Mouse (Mus musculus) kidney, postnatal 14 days (tissue): ENCODE measurements at regions not wholly inside any gene's neighbourhood (a gene's known extent, or its start where the extent isn't known, plus 50 kb on each side); places are given as distances from the start of the nearest gene placed in this dataset.

Experiments used
- DNase-seq: peaks from one replicate; pipeline ENCODE4 v3.0.0; 2022; ENCODE audit warnings: mixed read lengths

DNA sequence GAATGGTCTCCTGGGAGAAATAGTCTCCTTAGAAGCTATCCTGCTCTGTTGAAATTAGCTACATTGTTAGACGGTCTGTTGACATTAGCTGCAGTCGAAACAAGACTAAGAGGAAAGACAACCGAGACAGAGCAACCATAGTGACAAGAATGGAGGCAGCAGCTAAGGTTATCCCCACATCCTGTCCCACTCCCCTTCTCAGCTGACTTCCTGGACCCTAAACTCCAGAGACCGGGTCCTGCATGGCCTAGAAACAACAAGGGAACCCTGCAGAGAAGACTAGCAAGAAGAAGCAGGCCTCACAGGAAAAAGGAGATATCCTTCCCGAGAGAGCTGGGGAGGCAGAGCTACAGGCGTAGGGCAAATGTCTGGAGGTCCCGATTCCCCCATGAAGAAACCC, 102.0 kb downstream of the Fam168b start:
- DNase-seq = no peak

DNA sequence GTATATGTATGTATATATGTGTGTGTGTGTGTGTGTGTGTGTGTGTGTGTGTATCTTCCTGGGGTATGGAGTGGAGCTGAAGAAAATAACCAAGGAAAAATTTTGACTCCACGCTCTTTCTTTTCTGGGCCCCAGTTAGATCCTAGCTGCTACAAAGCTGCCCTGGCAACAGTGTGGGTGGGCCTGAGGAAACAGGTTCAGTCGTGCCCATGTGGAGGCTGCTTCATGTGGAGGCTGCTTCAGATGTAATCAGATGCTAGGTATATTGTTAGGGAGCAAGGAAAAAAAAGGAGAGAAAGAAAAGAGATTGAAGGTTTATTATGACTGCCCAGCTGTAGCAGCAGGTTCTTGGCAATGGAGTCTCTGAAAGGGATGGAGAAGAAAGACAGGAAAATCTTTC, 100.6 kb downstream of the Fam168b start:
- no peak for DNase-seq

DNA sequence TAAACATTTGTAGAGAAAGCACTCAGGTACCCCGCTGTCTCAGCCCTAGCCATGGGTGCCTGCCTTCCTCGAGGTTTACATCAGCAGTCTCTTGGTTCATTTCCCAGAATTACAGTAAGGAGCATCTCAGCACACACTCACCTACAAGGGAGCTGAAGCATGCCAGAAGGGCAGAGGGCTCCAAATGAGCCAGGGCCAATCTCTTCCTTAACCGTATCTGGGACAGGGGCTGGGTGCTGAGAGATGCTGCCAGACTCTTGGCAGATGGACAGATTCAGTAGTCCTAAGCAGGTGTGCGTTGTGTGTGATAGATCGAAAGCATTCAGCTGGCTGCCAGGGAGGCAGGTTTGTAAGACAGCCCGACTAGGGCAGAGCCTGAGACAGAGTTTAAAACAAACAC, 97.0 kb downstream of the Fam168b start:
- no peak for DNase-seq

DNA sequence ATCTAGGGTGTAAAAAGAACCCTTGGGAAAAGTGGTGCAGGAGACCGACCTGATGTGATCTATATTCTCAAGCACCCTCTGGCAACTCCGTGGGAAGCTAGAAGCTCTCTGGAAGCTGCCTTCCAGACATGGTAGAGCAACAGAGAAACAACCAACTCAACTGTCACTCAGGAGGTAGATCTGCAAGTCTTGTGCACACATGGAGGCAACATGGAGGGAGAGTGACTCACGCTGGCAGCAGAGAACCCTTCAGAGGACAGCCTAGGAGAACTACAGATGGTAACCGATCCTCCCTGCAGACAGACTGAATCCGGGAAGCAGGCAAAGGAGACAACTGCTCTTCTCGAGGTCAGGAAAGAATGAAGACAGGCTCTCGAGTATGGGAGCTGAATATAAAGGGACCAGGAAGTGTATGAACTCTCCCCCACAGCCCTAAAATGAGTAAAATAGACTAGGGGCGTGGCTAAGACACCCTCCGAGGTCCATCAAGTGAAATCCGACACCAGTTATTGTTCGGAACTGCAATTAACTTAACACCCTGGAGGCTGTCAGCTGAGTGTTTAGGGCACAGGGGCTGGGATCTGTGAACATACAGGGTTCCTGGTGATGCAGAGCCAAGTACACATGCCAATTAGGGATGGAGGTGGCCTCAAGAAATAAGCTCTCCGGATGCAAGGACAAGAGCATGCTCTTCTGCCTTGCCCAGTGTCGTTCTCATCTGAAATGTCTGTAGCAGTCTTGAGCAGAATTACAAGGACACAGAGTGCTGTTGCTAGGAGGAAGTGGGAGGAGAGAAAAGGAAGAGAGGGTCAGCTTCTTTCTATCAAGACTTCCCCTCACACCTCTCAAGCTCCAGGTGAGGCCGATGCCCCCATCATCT, 93.5 kb downstream of the Fam168b start:
- DNase-seq = no peak

DNA sequence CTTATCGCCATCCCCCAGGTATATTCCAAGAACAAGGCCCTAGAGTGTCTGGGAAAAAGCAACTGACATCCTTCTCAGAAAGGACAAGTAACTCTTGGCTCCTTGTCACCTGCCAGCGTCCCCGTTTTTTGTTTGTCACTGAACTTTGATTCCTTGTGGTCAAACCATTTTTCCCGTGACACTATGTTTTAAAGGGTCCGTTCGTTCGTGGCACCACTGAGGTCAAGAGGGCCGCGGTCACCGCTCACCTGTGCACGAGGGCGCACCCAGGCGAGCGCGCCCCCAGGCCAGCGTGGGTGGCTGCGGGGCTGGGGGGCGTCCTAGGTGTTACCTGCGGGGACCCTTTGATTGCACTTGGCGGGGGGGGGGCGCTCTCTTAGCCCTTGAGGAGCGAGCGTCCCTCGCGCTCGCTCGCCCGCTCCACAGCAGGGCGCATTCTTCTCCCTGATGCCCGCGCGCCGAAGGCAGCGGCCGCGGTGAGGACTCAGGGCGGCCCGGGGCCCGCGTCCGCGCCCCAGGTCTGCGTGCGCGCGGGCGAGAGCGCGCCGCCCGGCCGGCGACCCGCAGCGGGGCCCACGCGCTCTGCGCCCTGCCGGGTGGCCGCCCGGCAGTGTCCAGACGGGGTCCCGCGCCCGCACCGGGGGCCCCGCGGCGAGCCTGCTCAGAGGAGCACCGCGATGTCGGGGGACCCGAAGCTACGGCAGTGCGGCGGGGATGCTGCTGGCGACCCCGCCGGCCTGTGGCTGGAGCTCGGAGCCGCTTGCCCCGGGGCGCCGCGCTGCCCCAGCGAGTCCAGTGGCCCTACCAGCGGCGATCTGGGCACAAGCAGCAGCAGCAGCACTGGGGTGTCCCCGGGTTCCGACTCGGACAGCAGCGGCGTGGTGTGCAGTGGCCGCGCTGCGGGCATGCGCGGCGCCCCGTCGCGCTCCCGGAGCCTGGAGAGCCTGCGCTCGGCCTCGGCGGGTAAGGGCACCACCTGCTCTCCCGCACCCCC, 92.5 kb downstream of the Fam168b start:
- peak; percentile 3 for DNase-seq

DNA sequence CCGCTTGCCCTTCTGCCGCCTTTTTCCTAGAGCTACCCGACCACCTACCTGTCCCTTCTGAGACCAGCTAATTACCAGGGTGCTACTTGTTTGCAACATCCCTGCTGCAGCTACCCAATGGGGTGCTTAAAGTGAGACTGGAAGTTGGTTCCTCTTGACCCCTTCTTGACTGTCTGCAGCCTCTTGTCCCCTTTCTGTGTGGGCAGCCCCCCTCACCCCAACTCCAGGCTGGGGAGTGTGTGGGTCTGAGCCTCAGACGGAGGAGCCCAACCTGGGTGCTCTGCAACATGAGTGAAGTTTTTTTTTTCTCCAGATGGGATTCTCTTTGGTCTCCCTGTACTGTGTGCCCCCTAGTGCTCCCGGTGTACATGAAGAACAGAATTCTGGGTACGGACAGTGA, 91.7 kb downstream of the Fam168b start:
- no peak for DNase-seq

DNA sequence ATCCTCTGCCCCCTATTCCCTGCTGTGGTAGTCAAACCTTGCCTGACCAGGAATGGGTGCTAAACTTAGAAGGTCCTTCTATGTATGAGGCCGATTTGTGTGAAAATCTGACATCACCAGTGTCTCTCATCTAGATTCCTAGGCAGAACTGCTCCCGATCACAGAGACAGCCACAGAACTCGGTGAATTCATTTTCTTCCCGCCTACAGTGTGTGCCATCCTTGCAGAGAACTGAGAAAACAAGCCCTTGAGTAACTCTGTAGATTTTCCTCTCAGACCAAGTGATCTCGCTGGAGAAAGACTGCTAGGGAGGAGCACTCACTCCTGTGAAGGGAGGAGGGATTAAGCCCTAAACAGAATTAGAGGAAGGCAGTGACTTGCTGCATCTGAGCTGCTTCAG, 89.3 kb downstream of the Fam168b start:
- no peak for DNase-seq

DNA sequence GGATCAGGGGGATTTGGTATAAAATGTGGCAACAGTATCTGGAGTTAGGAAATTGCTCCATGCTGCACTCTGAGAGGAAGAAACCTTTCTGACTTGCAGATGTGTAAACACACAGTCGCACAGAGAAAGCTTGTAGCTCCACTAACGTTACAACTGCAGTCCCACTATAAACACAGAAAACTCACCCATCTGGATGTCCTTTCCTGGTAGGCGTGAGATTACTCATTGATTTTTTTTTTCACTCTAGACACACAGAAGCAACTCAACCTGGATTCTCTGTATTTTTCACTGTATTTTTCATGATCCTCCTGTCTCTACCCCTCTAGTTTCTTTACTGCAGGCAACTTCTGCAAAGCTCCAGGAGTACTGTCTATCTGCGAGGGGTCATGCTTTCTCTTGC, 82.3 kb downstream of the Fam168b start:
- DNase-seq = no peak

DNA sequence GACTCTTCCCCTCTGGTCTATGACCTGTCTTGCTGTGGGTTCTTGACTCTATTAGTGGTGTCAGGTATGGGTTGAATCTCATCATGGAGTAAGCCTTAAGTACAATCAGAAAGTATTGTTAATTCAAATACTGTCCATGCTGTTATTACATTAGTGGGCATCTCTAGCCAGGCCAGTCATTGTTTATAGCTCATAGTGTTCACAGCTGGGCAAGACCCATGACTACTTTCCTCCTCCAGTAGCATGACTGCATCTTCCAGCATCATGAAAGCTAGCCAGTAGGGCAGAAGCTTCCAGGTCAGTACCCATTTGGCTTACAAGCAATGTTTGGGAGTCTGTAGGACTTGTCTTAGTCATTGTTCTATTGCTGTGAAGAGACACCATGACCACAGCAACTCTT, 81.4 kb downstream of the Fam168b start:
- no peak for DNase-seq

DNA sequence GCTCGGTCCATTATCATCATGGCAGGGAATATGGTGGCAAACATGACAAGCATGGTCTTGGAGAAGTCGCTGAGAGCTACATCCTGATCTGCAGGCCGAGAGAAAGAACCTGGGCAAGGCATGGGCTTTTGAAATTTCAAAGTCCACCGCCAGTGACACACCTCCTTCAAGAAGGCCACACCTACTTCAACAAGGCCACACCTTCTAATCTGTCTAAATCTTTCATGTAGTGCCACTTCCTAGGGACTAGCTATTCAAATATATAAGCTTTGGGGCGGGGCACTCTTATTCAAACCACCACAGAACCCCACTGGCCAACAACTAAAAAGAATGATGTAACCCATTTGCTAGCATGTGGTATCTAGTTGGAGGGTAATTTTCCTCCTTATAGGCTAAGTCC, 81.0 kb downstream of the Fam168b start:
- no peak for DNase-seq
